Mouse (Mus musculus): Measurements from ENCODE around the gene Robo1. TPM values are rescaled to one million over a fixed set of nuclear protein-coding genes. Genes with fewer than 3 reads are reported as not detected.

Robo1 gene
- polyA plus RNA-seq, 1 experiment from 2014 or later, result 6.3 TPM

DNA sequence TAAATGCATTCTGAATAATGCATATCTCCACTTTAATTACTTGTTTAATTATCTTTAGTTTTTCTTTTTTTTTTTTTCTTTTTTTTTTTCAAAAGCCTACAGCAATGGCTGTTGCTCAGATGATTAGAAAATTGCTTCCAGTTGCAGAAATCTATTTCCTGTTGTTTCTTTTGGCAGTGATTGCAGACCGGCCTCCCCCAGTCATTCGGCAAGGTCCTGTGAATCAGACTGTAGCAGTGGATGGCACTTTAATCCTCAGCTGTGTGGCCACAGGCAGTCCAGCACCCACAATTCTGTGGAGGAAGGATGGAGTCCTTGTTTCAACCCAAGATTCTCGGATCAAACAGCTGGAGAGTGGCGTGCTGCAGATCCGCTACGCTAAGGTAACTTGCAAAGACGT lies 661.9 kb downstream of the Robo1 start:
- H3K9ac ChIP-seq (ENCODE audit: low read length), result no peak overlapping the region
- no peaks in the 10 kb centered on the region for H3K36me3 ChIP-seq (ENCODE audit: control insufficient read depth, insufficient read depth, low read length)
- no peak overlapping the region for H3K4me3 ChIP-seq (ENCODE audit: low read depth, low read length)
- H3K4me2 ChIP-seq (replicated peaks; ENCODE audit: low read depth), result no peak overlapping the region
- WGBS, result 89% methylated on average over 7 of the region's 7 CpGs
- H3K9me3 ChIP-seq (ENCODE audit: control insufficient read depth, low read length), result no peaks in the 10 kb centered on the region
- no peaks in the 10 kb centered on the region for H3K4me1 ChIP-seq (replicated peaks; ENCODE audit: control insufficient read depth, insufficient read depth)
- no peaks in the 10 kb centered on the region for H3K27me3 ChIP-seq (ENCODE audit: control insufficient read depth, insufficient read depth, low read length)
- no peak for DNase-seq (ENCODE audit: low spot score)
- TF ChIP-seq EP300 (optimal IDR thresholded peaks at IDR 0.05) (no peak), CTCF (IDR thresholded peaks at IDR 0.05; ENCODE audit: low read depth) (no peak)
- no peak for ATAC-seq (ENCODE audit: low FRiP score, low TSS enrichment)
- H3K27ac ChIP-seq (replicated peaks), result no peak overlapping the region

DNA sequence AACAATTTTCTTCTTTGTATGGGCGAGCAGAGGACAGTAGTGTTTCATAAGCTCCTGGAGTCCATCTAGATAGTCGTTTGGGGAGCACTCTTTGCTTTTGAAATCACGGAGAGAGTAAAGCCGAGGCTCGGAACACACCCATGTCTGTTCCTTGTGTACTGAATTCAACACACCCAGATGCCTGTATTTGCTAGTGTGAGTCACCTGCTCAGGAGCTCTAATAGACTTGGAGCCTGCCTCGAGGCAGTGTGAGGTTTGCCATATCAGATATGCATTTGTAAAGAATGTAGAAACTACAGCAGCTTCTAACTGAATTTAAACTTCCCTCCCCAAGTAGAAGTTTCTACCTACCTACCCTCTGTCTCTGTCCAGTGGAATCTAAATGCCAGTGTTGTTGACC lies 665.6 kb downstream of the Robo1 start:
- no peaks in the 10 kb centered on the region for H3K27me3 ChIP-seq (ENCODE audit: control insufficient read depth, insufficient read depth, low read length)
- DNase-seq (ENCODE audit: low spot score) (peak; percentile 56), ATAC-seq (ENCODE audit: low FRiP score, low TSS enrichment) (peak; percentile 94)
- WGBS, result 57% methylated on average over 6 of the region's 6 CpGs
- no peak overlapping the region for H3K27ac ChIP-seq (replicated peaks)
- no peak overlapping the region for H3K9ac ChIP-seq (ENCODE audit: low read length)
- H3K4me3 ChIP-seq (ENCODE audit: low read depth, low read length), result no peak overlapping the region
- no peak for TF ChIP-seq EP300 (optimal IDR thresholded peaks at IDR 0.05)
- TF ChIP-seq CTCF (IDR thresholded peaks at IDR 0.05; ENCODE audit: low read depth), result no peak
- H3K4me1 ChIP-seq (replicated peaks; ENCODE audit: control insufficient read depth, insufficient read depth), result no peaks in the 10 kb centered on the region
- peaks cover under 1% of the 10 kb centered on the region; the same call in 1 of the 2 replicates for H3K36me3 ChIP-seq (ENCODE audit: control insufficient read depth, insufficient read depth, low read length)
- no peak overlapping the region for H3K4me2 ChIP-seq (replicated peaks; ENCODE audit: low read depth)
- no peaks in the 10 kb centered on the region for H3K9me3 ChIP-seq (ENCODE audit: control insufficient read depth, low read length)

DNA sequence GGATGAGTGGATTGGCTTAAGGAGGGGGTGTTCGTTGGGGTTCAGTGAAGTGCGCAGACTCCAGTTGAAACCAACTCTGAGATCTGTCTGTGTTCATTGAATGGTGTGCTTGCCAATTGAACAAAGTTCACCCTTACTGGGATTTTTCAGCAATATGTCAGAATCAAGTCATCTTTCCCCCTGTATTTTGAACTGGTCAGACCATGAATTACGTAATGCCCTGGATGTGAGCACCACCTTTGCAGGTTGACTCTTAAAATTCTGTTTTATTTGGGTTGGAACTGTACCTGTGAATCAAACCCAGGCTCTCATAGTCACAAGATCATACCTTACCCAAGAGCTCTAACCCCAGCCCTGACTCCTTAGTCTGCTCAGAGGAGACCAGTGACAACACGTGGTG lies 666.6 kb downstream of the Robo1 start:
- DNase-seq (ENCODE audit: low spot score) (no peak), ATAC-seq (ENCODE audit: low FRiP score, low TSS enrichment) (no peak)
- no peak overlapping the region for H3K9ac ChIP-seq (ENCODE audit: low read length)
- TF ChIP-seq CTCF (IDR thresholded peaks at IDR 0.05; ENCODE audit: low read depth) (no peak), EP300 (optimal IDR thresholded peaks at IDR 0.05) (no peak)
- H3K27ac ChIP-seq (replicated peaks), result no peak overlapping the region
- no peak overlapping the region for H3K4me3 ChIP-seq (ENCODE audit: low read depth, low read length)
- H3K4me1 ChIP-seq (replicated peaks; ENCODE audit: control insufficient read depth, insufficient read depth), result no peaks in the 10 kb centered on the region
- no peak overlapping the region for H3K4me2 ChIP-seq (replicated peaks; ENCODE audit: low read depth)
- no peaks in the 10 kb centered on the region for H3K27me3 ChIP-seq (ENCODE audit: control insufficient read depth, insufficient read depth, low read length)
- H3K36me3 ChIP-seq (ENCODE audit: control insufficient read depth, insufficient read depth, low read length), result peaks cover 2% of the 10 kb centered on the region; the same call in 1 of the 2 replicates
- WGBS, result 93% methylated on average over 4 of the region's 4 CpGs
- H3K9me3 ChIP-seq (ENCODE audit: control insufficient read depth, low read length), result no peaks in the 10 kb centered on the region

DNA sequence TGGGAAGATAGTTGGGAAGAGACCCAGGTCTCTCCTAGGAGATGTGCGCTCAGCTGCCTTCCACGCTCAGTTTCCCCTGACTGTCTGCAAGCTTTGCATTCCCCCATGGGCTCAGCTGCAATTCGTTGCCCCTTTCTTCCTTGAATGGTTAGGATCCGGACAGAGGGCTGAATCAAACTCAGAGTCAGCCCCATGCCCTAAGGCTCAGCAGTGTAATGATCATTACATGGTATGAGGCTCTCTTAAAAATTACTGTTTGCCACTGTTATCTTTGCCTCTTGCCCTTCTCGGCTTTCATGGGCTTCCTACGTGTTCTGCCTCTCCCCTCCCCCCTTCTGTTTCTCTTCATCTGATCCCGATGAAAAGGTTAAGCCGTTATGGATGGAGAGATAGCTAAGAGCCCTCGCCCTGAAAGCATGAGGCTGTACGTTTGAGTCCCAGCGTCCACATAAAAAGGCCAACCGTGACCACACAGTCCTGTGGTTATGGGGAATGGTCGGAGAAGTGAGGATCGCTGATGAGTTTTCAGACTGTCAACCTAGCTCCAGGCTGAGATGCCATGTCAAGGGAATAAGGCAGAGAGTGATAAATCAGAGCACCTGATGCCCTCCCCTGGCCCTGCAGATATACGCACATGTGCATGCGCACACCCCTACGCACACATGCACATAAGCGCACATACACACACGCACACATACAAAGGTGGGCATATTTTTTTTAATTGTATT lies 668.9 kb downstream of the Robo1 start:
- Histone ChIP-seq H3K9ac (ENCODE audit: low read length) (no peak overlapping the region), H3K36me3 (ENCODE audit: control insufficient read depth, insufficient read depth, low read length) (peaks cover 2% of the 10 kb centered on the region; the same call in 1 of the 2 replicates), H3K4me2 (replicated peaks; ENCODE audit: low read depth) (no peak overlapping the region), H3K27ac (replicated peaks) (no peak overlapping the region), H3K4me1 (replicated peaks; ENCODE audit: control insufficient read depth, insufficient read depth) (no peaks in the 10 kb centered on the region), H3K4me3 (ENCODE audit: low read depth, low read length) (no peak overlapping the region), H3K27me3 (ENCODE audit: control insufficient read depth, insufficient read depth, low read length) (no peaks in the 10 kb centered on the region), H3K9me3 (ENCODE audit: control insufficient read depth, low read length) (no peaks in the 10 kb centered on the region)
- no peak for TF ChIP-seq CTCF (IDR thresholded peaks at IDR 0.05; ENCODE audit: low read depth)
- TF ChIP-seq EP300 (optimal IDR thresholded peaks at IDR 0.05), result no peak
- ATAC-seq (ENCODE audit: low FRiP score, low TSS enrichment), result no peak
- WGBS, result 75% methylated on average over 19 of the region's 19 CpGs
- DNase-seq (ENCODE audit: low spot score), result no peak

DNA sequence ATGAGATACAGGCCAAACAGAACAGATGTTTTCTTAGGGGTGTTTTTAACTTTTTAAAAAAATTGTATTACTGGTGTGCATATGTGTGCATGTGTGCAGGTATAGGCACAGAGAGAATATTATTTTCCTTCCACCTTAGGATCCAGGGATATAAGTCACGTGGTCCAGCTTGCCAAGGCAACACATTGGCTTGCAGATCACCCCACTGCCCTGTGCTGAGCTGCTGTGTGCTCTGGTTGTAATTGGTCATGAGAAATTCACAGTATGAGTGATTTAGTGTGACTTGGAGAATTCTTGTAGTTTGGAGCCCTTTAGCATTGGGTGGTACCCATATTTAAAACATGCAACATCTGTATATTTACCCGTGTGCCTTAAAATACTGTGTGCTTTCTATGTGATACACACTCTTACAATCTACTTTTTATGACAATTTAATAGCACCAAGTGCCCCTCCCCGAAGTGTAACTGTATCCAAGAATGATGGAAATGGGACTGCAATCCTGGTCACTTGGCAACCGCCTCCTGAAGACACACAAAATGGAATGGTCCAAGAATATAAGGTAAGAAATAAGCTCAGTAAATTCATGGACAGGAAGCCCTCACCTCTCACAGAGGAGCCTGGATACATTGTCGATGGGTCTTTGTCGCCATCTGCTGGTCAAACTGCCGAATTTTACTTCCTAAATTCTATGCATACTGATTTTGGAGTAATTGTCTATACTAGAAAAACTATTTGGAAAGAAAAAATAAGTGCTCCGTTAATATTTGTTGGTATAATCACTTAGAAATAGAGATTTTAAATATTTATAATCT lies 671.5 kb downstream of the Robo1 start:
- Histone ChIP-seq H3K36me3 (ENCODE audit: control insufficient read depth, insufficient read depth, low read length) (peaks cover 2% of the 10 kb centered on the region; the same call in 1 of the 2 replicates), H3K4me3 (ENCODE audit: low read depth, low read length) (no peak overlapping the region), H3K9me3 (ENCODE audit: control insufficient read depth, low read length) (no peaks in the 10 kb centered on the region), H3K4me1 (replicated peaks; ENCODE audit: control insufficient read depth, insufficient read depth) (no peaks in the 10 kb centered on the region), H3K4me2 (replicated peaks; ENCODE audit: low read depth) (no peak overlapping the region), H3K27me3 (ENCODE audit: control insufficient read depth, insufficient read depth, low read length) (no peaks in the 10 kb centered on the region), H3K9ac (ENCODE audit: low read length) (no peak overlapping the region), H3K27ac (replicated peaks) (no peak overlapping the region)
- DNase-seq (ENCODE audit: low spot score) (peak; percentile 77), ATAC-seq (ENCODE audit: low FRiP score, low TSS enrichment) (peak; percentile 47; the same call in 1 of the 2 replicates)
- no peak for TF ChIP-seq EP300 (optimal IDR thresholded peaks at IDR 0.05)
- peak; percentile 89 for TF ChIP-seq CTCF (IDR thresholded peaks at IDR 0.05; ENCODE audit: low read depth)
- WGBS, result 26% methylated on average over 8 of the region's 8 CpGs
